Mouse (Mus musculus): ENCODE results near the gene Rbm33. TPM values are rescaled to one million over a fixed set of nuclear protein-coding genes. Genes with fewer than 3 reads are reported as not detected.

Gene Rbm33
- total RNA-seq, 2 experiments from 2014 or later, result 27.2 to 35.3 TPM

- no peak for DNase-seq
- intact Hi-C loops (cut with DNase I), result no loop called here
Measured at GRCm38 (mm10) chr5:28322189-28322588, 5.3 kb downstream of the Rbm33 start.

GRCm38 (mm10) chr5:28323822-28324221 is 6.9 kb downstream of the Rbm33 start:
- intact Hi-C loops (cut with DNase I), result no loop called here
- DNase-seq, result no peak

- intact Hi-C loops (cut with DNase I), result no loop called here
- DNase-seq, result no peak
Measured at GRCm38 (mm10) chr5:28324457-28324856, 7.5 kb downstream of the Rbm33 start.

- intact Hi-C loops (cut with DNase I), result no loop called here
- DNase-seq, result no peak
Measured at GRCm38 (mm10) chr5:28329024-28329806, 12.3 kb downstream of the Rbm33 start.

- intact Hi-C loops (cut with DNase I), result no loop called here
- DNase-seq, result peak; percentile 22 to 30
Measured at GRCm38 (mm10) chr5:28333731-28334130, 16.8 kb downstream of the Rbm33 start.

- intact Hi-C loops (cut with DNase I), result no loop called here
Measured at GRCm38 (mm10) chr5:28351857-28352513, 35.1 kb downstream of the Rbm33 start.

GRCm38 (mm10) chr5:28355614-28356013 is 38.7 kb downstream of the Rbm33 start:
- intact Hi-C loops (cut with DNase I), result no loop called here
- DNase-seq, result no peak

More at GRCm38 (mm10) chr5:28351857-28352513, 35.1 kb downstream of the Rbm33 start:
- DNase-seq, result no peak

GRCm38 (mm10) chr5:28360745-28361144 is 43.8 kb downstream of the Rbm33 start:
- intact Hi-C loops (cut with DNase I), result no loop called here
- DNase-seq, result no peak

GRCm38 (mm10) chr5:28368056-28368455 is 51.1 kb downstream of the Rbm33 start:
- DNase-seq, result no peak
- intact Hi-C loops (cut with DNase I), result no loop called here

GRCm38 (mm10) chr5:28370836-28371235 is 53.9 kb downstream of the Rbm33 start:
- DNase-seq, result no peak
- intact Hi-C loops (cut with DNase I), result no loop called here

GRCm38 (mm10) chr5:28372172-28372664 is 55.3 kb downstream of the Rbm33 start:
- no peak for DNase-seq

GRCm38 (mm10) chr5:28373498-28374427 is 56.8 kb downstream of the Rbm33 start:
- intact Hi-C loops (cut with DNase I), result no loop called here
- DNase-seq, result no peak

More at GRCm38 (mm10) chr5:28372172-28372664, 55.3 kb downstream of the Rbm33 start:
- intact Hi-C loops (cut with DNase I), result no loop called here

GRCm38 (mm10) chr5:28377299-28377698 is 60.4 kb downstream of the Rbm33 start:
- no peak for DNase-seq
- intact Hi-C loops (cut with DNase I), result no loop called here

GRCm38 (mm10) chr5:28382289-28382688 is 65.4 kb downstream of the Rbm33 start:
- DNase-seq, result no peak
- intact Hi-C loops (cut with DNase I), result no loop called here

- intact Hi-C loops (cut with DNase I), result loop anchor here (2.0 kb wide), 1 partner anchor 92 kb away; no protein-coding TSS in a partner anchor
- no peak for DNase-seq
Measured at GRCm38 (mm10) chr5:28386783-28387182, 69.9 kb downstream of the Rbm33 start.

GRCm38 (mm10) chr5:28387531-28388179 is 70.7 kb downstream of the Rbm33 start:
- intact Hi-C loops (cut with DNase I), result loop anchor here (2.0 kb wide), 1 partner anchor 93 kb away; no protein-coding TSS in a partner anchor
- DNase-seq, result no peak

GRCm38 (mm10) chr5:28388184-28388583 is 71.3 kb downstream of the Rbm33 start:
- intact Hi-C loops (cut with DNase I), result no loop called here
- DNase-seq, result peak in 1 of 2 experiments; percentile 48

GRCm38 (mm10) chr5:28390189-28390588 is 73.3 kb downstream of the Rbm33 start:
- no peak for DNase-seq
- intact Hi-C loops (cut with DNase I), result no loop called here

- intact Hi-C loops (cut with DNase I), result no loop called here
- no peak for DNase-seq
Measured at GRCm38 (mm10) chr5:28397344-28397743, 80.4 kb downstream of the Rbm33 start.

- intact Hi-C loops (cut with DNase I), result no loop called here
- no peak for DNase-seq
Measured at GRCm38 (mm10) chr5:28398736-28399135, 81.8 kb downstream of the Rbm33 start.

All from gastrocnemius, postnatal 36 days (tissue).